Mouse (Mus musculus): Measurements from ENCODE around the gene Uevld. TPM values are rescaled to one million over a fixed set of nuclear protein-coding genes. Genes with fewer than 3 reads are reported as not detected.

Uevld gene
- polyA plus RNA-seq (2021), result 14.3 TPM

GRCm38 (mm10) chr7:46957831-46958691 lies at the start of gene Uevld:
Uevld (minus strand) TSS chr7:46958527.
- DNase-seq (ENCODE audit: low read depth, low spot score) (no peak), ATAC-seq (peak; percentile 60)
- in situ Hi-C loops (cut with MboI; ENCODE audit: low pct_unique_long_range_greater_than_20kb), result no loop called here
- POLR2A ChIA-PET, result interaction anchor here (0.6 kb wide), 1 partner anchor 189 kb away, joined by 5 read pairs; no protein-coding TSS in a partner anchor
- CTCF ChIA-PET, result interaction anchor here (0.7 to 1.1 kb wide), 3 partner anchors 11 to 42 kb away, joined by 3 read pairs; no protein-coding TSS in a partner anchor
- no peaks in the 10 kb centered on the region for H3K27me3 ChIP-seq
- TF ChIP-seq CTCF (IDR thresholded peaks at IDR 0.05), result no peak

GRCm38 (mm10) chr7:47007818-47008167 lies 49.5 kb upstream of the Uevld start:
- no peaks in the 10 kb centered on the region for H3K27me3 ChIP-seq
- ATAC-seq, result peak; percentile 79
- CTCF ChIA-PET, result interaction anchor here (0.6 to 1.3 kb wide), 3 partner anchors 8 to 73 kb away, joined by 3 to 4 read pairs (median 3); no protein-coding TSS in a partner anchor
- in situ Hi-C loops (cut with MboI; ENCODE audit: low pct_unique_long_range_greater_than_20kb), result loop anchor here (5.0 to 10.0 kb wide), 2 partner anchors 45 to 213 kb away; partner anchors contain the start of genes Gtf2h1 and Hps5
- peak; percentile 79 for TF ChIP-seq CTCF (IDR thresholded peaks at IDR 0.05)
- DNase-seq (ENCODE audit: low read depth, low spot score), result no peak
- POLR2A ChIA-PET, result interaction anchor here (0.6 kb wide), 1 partner anchor 213 kb away, joined by 4 read pairs; no protein-coding TSS in a partner anchor

- no peaks in the 10 kb centered on the region for H3K27me3 ChIP-seq
- CTCF ChIA-PET, result interaction anchor here (0.6 to 1.3 kb wide), 3 partner anchors 8 to 74 kb away, joined by 3 to 4 read pairs (median 3); no protein-coding TSS in a partner anchor
- no peak for DNase-seq (ENCODE audit: low read depth, low spot score)
- no peak for TF ChIP-seq CTCF (IDR thresholded peaks at IDR 0.05)
- ATAC-seq, result no peak
- POLR2A ChIA-PET, result interaction anchor here (0.6 kb wide), 1 partner anchor 212 kb away, joined by 4 read pairs; no protein-coding TSS in a partner anchor
- in situ Hi-C loops (cut with MboI; ENCODE audit: low pct_unique_long_range_greater_than_20kb), result loop anchor here (5.0 to 10.0 kb wide), 2 partner anchors 45 to 212 kb away; partner anchors contain the start of genes Gtf2h1 and Hps5
These were observed 48.9 kb upstream of the Uevld start for GRCm38 (mm10) chr7:47007109-47007780.

- DNase-seq (ENCODE audit: low read depth, low spot score) (no peak), ATAC-seq (no peak)
- ChIA-PET CTCF (no interaction called here), POLR2A (no interaction called here)
- TF ChIP-seq CTCF (IDR thresholded peaks at IDR 0.05), result no peak
- in situ Hi-C loops (cut with MboI; ENCODE audit: low pct_unique_long_range_greater_than_20kb), result loop anchor here (10.0 kb wide), 1 partner anchor 209 kb away; the partner anchor contains the start of genes Gtf2h1 and Hps5
- no peaks in the 10 kb centered on the region for H3K27me3 ChIP-seq
These were observed 45.2 kb upstream of the Uevld start for GRCm38 (mm10) chr7:47003411-47004115.

GRCm38 (mm10) chr7:47001900-47002275 lies 43.6 kb upstream of the Uevld start:
- in situ Hi-C loops (cut with MboI; ENCODE audit: low pct_unique_long_range_greater_than_20kb), result loop anchor here (10.0 kb wide), 1 partner anchor 207 kb away; the partner anchor contains the start of genes Gtf2h1 and Hps5
- CTCF ChIA-PET, result interaction anchor here (1.4 kb wide), 1 partner anchor 14 kb away, joined by 7 read pairs; no protein-coding TSS in a partner anchor
- no peak for TF ChIP-seq CTCF (IDR thresholded peaks at IDR 0.05)
- POLR2A ChIA-PET, result no interaction called here
- DNase-seq (ENCODE audit: low read depth, low spot score) (no peak), ATAC-seq (no peak)
- no peaks in the 10 kb centered on the region for H3K27me3 ChIP-seq

GRCm38 (mm10) chr7:47001125-47001899 lies 43.0 kb upstream of the Uevld start:
- CTCF ChIA-PET, result interaction anchor here (1.4 kb wide), 1 partner anchor 15 kb away, joined by 7 read pairs; no protein-coding TSS in a partner anchor

GRCm38 (mm10) chr7:47000644-47000983 lies 42.3 kb upstream of the Uevld start:
- ChIA-PET CTCF (interaction anchor here (1.0 to 2.4 kb wide), 4 partner anchors 15 to 38 kb away, joined by 3 to 5 read pairs (median 4); no protein-coding TSS in a partner anchor), POLR2A (no interaction called here)
- peak; percentile 90 for ATAC-seq
- TF ChIP-seq CTCF (IDR thresholded peaks at IDR 0.05), result no peak
- no peaks in the 10 kb centered on the region for H3K27me3 ChIP-seq
- peak; percentile 78 for DNase-seq (ENCODE audit: low read depth, low spot score)
- in situ Hi-C loops (cut with MboI; ENCODE audit: low pct_unique_long_range_greater_than_20kb), result loop anchor here (10.0 kb wide), 1 partner anchor 206 kb away; the partner anchor contains the start of genes Gtf2h1 and Hps5

More at GRCm38 (mm10) chr7:47001125-47001899, 43.0 kb upstream of the Uevld start:
- no peaks in the 10 kb centered on the region for H3K27me3 ChIP-seq
- ATAC-seq (no peak), DNase-seq (ENCODE audit: low read depth, low spot score) (no peak)
- POLR2A ChIA-PET, result interaction anchor here (0.5 kb wide), 1 partner anchor 1001 kb away, joined by 7 read pairs; no protein-coding TSS in a partner anchor
- no peak for TF ChIP-seq CTCF (IDR thresholded peaks at IDR 0.05)
- in situ Hi-C loops (cut with MboI; ENCODE audit: low pct_unique_long_range_greater_than_20kb), result loop anchor here (10.0 kb wide), 1 partner anchor 207 kb away; the partner anchor contains the start of genes Gtf2h1 and Hps5

- peak; percentile 28 for ATAC-seq
- no peak for TF ChIP-seq CTCF (IDR thresholded peaks at IDR 0.05)
- no peak for DNase-seq (ENCODE audit: low read depth, low spot score)
- CTCF ChIA-PET, result interaction anchor here (1.0 to 2.4 kb wide), 6 partner anchors 14 to 41 kb away, joined by 3 to 7 read pairs (median 4); no protein-coding TSS in a partner anchor
- POLR2A ChIA-PET, result interaction anchor here (0.6 to 0.9 kb wide), 3 partner anchors 22 to 74 kb away, joined by 3 to 4 read pairs (median 4); no protein-coding TSS in a partner anchor
- no peaks in the 10 kb centered on the region for H3K27me3 ChIP-seq
- in situ Hi-C loops (cut with MboI; ENCODE audit: low pct_unique_long_range_greater_than_20kb), result loop anchor here (10.0 kb wide), 1 partner anchor 205 kb away; the partner anchor contains the start of genes Gtf2h1 and Hps5
These were observed 41.8 kb upstream of the Uevld start for GRCm38 (mm10) chr7:46999983-47000643.
